Mouse (Mus musculus) megakaryocyte, embryonic 14.5 days (primary cell): ENCODE results near the gene Cdc27.
"Not testable (repeated sequence)": the region's sequence is repeated elsewhere in the genome, so short reads cannot be mapped to it uniquely, and the experiment has no call there.

ENCODE experiments used
- FLI1 ChIP-seq: IDR thresholded peaks from 2 replicates; pipeline ENCODE4 v1.6.1; 2012; ENCODE audit warnings: low read length, inconsistent platforms, mixed read lengths
- GATA1 ChIP-seq: IDR thresholded peaks from 3 replicates; pipeline ENCODE4 v1.6.1; 2012; ENCODE audit warnings: mixed read lengths, low read length, inconsistent platforms, borderline replicate concordance

GRCm38 (mm10) chr11:104571373-104571772, 21.0 kb upstream of the Cdc27 start:
- TF ChIP-seq GATA1, FLI1: not testable (repeated sequence)
